Mouse (Mus musculus): ENCODE results near the gene Gm45021.
"Not testable (repeated sequence)": the region's sequence is repeated elsewhere in the genome, so short reads cannot be mapped to it uniquely, and the experiment has no call there.

The Gm45021 gene

DNA sequence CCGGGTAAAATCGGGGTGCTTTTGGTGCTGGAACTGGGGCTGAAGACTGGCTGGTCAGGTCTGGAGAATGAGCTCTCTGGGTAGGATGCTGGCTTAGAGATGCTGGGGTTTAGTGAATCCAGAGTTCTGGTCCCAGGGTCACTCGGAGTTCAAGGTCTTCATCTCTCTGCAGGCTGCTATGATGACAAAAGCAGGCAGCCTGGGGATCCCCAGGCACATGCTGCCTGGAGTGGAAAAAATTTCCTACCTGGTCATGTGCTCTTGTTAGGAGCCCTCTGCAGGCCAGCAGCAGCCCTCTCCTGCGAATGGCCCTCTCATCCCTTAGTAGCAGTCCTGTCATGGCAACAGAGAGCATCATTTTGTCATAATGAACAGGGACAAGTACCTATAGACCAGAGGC, 24.1 kb downstream of the Gm45021 start:
- no peak for DNase-seq (ENCODE audit: low spot score)

DNA sequence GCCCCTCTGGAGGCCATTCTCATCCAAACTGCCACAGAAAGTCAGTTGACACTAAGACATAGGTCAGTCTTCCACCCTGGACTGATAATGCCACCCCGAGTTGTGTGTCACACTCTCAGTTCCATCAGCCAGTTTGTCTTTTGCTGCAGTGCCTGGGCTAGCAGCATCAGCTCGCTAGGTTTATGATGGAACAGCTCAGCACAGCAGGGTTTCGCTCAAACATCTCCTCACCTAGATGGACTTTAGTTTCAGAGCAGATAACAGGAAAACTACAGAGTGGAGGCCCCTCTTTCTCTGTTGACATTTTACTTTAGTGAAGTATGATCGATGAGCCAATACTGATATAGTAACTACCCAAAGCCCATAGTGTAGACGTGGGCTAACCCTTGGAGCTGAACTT, 25.3 kb downstream of the Gm45021 start:
- DNase-seq (ENCODE audit: low spot score), result no peak

DNA sequence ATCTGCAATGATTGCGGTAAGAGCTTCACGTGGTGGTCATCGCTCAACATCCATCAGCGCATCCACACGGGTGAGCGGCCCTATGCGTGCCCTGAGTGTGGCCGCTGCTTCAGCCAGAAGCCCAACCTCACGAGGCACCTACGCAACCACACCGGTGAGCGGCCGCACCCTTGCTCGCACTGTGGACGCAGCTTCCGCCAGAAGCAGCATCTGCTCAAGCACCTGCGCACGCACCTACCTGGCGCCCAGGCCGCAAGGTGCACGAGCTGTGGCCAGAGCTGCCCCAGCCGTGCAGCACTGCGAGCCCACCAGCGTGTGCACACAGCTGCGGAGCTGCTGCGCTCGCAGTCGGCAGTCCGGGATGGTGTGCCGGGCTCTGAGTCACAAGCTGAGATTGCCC, 30.6 kb downstream of the Gm45021 start:
- no peak for DNase-seq (ENCODE audit: low spot score)

DNA sequence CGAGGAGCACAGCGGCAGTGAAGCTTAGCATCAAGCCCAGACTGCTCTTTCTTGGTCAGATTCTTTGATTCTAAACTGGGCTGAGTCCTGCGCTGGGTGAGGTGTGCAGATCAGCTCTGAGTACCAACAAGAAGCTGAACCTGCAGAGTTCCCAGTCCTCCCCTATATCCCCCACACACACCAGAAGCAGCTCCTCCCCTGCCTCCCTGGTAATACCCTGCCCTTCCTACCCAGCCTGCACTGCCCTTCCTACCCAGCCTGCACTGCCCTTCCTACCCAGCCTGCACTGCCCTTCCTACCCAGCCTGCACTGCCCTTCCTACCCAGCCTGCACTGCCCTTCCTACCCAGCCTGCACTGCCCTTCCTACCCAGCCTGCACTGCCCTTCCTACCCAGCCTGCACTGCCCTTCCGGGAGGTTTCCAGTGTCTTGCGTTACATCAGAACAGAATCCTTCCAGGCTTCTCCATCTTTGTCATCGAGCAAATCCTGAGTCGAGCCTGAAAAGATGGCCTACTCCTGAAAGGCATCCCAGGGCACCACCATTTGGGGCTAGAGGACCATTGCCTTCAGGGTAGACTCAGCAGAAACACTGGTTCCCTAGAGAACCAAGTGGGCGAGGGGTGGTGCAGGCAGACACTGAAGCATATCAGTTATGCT, 32.9 kb downstream of the Gm45021 start:
- DNase-seq (ENCODE audit: low spot score), result not testable (repeated sequence)

DNA sequence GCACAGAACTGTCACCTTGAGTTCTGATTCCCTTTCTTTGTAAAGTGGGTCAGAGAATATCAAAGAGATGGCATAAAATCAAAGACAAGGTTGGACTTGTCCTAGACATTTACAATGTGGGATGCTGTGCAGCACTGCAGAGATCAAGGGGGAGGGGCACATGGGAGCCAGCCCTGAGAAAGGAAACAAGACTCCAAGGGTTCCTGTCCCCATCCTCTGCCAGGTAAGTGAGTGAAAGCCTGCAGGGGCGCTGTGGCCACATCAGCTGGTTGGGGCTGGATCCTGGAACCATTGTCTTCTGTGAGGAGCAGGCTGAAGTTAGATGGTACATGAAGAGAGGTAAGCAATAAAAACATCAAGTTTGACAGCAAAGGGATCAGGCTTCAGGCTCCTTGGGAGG, 34.0 kb downstream of the Gm45021 start:
- no peak for DNase-seq (ENCODE audit: low spot score)

DNA sequence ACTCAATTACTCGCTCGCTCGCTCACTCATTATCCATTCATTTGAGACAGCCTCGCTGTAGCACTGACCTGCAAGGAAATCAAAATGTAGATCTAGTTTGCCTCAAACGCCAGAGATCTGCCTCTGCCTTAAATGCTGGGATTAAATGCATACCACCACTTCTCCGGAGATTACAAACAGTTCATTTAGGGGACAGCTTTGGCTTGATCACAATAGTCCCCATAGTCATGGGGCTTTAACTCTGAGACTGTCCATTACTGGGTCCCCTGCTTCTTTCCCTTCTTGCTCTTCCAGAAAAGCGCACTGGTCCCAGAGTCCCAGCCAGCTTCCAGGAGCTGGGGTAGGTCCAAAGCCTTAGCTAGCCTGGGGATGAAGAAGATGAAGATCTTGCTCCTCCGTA, 37.1 kb downstream of the Gm45021 start, which contains the start of gene AI854703:
Gene AI854703, plus strand, starts transcription at position 301 of the 400 bp plus-strand sequence.
- no peak for DNase-seq (ENCODE audit: low spot score)

DNA sequence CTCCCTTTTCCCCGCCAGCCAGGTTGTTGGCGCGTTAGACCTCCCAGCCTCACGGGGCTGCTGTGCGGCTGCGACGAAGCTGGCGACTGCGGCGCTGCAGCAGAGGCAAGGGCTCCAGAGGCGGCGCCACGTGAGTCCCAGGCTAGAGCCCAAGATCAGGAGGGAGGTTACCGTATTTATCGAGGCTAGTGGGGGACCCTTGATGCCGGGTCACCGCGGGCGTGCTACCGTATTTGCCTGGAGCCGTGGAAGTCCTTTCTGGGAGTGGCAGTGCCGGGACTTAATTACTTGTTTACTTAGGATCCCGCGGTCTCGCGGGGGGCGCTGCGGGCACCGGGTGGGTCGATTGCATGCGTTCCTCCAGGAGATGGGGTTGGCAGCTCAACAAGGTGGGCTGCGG, 37.6 kb downstream of the Gm45021 start:
- DNase-seq (ENCODE audit: low spot score), result no peak

DNA sequence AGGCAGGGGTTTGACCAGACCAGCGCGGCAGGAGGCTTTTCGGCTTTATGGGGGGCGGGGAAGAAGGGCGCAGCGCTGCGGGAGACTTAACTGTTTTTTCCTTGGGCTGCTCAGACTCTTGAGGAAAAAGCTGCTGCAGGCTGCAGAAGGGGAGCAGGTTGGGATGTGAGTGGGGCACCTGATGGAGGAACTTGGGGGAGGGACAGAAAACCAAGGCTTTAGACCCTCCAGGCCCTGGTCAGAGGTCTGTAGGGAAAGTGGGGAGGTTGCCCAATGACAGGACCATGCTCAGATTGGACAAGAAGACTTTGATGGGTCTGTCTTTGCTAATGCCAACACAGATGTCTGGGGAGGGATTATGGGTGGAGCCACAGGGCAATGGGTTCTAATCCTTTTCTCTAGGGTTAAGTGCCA, 38.1 kb downstream of the Gm45021 start:
- DNase-seq (ENCODE audit: low spot score), result no peak

DNA sequence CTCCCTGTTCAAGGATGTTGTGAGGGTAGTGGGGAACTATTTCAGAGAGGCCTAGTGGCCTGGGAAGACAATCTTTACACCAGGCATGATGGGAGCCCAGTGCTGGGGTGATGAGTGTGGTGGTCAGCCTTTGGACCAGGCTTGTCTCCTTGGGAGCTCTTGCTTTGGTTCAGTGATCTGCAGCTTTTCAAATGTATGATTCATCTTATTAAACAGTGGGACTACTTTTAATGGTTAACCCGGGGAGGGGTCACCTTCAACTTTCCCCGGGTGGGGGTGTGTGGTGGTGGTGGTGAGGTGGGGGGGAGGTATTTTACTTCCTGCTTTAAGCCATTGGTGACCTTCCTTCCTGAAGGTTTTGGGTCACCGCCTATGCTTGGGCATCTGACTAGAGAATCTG, 39.0 kb downstream of the Gm45021 start:
- no peak for DNase-seq (ENCODE audit: low spot score)

DNA sequence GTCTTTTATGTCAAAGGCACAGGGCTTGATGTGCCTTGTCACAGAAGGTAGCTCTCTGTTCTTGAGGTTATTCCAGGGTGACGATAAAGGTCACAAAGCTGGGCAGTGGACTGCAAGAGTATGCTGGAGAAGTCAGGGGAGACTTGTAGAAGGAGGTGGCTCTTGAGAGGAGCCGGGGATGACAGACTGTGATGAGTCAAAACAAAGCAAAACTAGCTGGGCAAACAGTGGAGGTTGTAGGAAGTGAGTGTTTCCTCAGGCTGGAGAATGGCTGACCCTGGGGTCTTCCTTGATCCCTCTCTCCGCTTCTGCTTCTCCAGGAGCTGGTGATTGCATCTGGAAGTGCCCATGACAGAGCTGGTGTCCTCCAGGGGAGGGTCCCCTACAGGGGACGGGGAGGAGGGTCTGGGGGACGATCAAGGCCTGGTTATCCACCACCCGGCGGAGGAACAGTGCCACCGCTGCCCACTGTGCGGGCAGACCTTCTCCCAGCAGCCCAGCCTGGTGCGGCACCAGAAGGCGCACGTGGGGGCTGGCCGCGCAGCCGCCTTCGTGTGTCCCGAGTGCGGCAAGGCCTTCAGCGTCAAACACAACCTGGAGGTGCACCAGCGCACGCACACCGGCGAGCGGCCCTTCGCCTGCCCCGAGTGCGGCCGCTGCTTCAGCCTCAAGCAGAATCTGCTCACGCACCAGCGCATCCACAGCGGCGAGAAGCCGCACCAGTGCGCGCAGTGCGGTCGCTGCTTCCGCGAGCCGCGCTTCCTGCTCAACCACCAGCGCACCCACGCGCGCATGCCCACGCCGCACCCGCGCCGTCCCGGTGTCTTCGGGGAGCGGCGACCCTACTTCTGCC, 39.6 kb downstream of the Gm45021 start:
- DNase-seq (ENCODE audit: low spot score), result no peak

DNA sequence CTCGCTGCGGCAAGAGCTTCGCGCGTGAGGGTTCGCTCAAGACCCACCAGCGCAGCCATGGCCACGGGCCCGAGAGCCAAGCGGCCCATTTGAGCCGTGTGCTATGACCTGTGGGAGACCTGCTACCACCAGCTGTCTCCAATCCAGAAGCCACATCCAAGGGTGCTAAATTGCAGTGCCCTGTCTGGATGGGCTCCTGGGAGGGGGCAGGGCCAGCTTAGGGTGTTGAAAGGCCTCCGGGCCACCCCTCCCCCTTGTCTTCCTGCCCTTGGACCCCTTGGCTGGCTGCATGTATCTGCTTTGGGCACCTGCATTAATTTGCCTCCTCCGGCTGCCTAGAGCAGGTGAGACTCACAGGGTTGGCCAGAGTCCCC, 40.2 kb downstream of the Gm45021 start:
- no peak for DNase-seq (ENCODE audit: low spot score)

DNA sequence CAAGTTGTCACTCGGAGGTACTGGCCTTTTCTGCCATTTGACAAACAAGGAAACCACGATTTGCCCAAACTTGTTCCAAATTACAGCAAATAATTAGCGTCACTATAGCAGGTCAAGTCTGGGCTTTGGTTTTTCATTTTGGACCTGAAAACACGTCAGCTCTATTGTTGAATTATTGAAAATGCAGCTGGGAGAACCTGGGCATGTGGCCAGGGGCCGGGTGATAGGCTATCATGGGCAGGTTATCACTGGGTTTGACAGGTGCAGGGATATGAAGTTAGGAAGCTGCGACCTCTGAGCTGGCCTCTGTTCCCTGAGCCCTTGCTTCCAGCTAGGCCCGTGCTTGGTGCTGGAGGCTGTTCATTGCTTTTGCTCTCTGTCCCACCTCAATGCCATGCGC, 41.4 kb downstream of the Gm45021 start:
- DNase-seq (ENCODE audit: low spot score), result no peak

DNA sequence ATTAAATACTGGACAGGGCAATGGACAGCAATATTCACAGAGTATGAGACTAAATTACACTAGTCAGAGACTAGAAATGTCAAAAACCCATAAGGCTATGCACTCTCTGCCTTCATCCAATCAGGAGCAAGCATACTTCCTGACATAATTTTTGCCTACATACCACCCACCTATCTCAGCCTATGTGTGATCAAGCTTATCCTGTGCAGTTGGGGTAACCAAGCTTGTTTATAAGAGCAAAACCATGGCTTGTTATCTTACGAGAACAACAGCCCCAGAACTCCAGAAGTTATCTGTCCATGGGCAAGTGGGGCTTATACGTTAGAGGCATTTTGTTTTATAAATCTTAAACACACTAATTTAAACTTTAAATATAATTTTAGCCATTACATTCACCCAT, 45.7 kb downstream of the Gm45021 start:
- DNase-seq (ENCODE audit: low spot score), result no peak

DNA sequence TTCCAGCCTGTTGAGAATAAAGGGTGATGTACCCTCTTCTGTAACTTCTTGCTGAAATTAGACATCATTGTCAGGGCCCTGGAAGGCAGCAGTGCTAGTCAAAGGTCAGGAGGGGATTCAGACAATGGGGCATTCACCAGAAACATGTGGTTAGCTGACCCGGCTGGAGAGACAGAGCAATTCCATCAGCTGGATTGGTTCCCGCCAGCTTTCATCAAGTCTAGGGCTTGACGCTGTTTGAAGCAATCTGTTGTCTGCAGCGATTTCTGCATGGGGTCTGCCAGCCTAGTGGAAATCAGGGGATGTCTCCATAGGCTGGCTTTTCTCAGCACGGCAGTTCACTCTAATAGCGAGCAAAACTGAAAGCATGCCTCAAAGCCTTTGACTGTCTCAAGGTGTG, 47.1 kb downstream of the Gm45021 start:
- no peak for DNase-seq (ENCODE audit: low spot score)

DNA sequence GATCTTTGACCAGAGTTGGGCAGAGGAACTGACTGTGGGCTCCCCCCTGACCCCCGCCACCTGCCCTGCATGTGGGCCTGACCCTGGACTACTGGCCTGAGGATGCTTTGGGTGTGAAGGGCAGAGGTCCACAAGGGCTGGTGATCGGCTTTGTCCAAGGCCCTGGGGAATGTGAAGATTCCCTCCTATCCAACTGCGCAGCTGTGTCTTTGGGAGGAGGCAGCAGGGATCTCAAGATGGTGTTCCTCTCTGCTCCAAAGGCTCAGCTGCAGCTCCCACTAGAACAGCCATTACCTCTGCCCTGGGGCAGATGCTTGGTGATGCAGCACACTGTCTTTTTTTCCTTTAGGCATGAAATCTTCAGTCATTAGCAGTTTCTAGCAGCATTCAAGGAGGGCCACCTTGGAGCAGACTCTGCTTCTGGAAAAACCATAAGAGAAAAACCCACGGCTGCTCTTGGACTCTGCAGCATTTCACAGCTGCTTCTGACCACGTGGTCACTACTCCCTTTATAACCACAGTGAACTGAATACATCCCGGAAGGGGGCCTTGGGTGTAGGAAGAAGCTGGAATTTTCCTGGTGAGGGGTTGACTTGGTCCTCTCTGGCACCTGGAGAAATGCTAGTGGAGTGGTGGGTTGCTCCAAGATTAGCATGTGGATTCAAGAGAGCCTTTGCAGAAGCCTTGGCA, 48.5 kb downstream of the Gm45021 start:
- no peak for DNase-seq (ENCODE audit: low spot score)

DNA sequence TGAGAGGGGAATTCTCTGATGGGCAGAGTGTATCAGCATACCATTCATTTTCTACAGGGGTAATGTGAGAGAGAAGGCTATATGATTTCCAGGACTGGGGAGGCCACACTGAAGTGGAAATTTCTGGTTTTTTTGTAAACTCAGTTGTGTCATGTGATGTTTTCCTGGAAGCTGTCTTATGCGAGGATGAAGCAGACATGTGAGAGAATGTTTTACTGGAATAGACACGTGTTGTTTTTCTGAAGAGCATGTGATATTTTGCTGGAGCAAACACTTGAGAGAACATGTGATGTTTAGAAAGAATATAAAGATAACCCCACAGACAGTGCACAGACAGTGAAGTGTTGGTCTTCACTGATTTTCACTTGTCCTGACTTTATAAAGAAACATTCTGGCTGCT, 49.1 kb downstream of the Gm45021 start:
- DNase-seq (ENCODE audit: low spot score), result no peak

DNA sequence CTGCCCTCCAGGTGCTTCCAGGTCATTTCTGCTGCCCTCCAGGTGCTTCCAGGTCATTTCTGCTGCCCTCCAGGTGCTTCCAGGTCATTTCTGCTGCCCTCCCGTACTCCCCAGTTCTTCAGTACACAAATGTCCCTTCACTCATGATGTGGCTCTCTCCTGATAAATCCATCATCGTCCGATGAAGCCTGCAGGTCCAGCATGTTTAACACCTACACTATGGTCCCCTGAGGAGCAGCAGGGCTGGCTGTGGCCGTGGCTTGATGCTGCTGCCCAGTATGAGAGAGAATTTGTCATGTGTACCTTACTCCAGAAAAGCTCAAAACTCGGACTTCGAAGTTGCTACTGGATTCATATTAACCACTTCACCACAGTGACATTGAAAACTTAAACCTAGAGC, 52.0 kb downstream of the Gm45021 start:
- DNase-seq (ENCODE audit: low spot score), result no peak

DNA sequence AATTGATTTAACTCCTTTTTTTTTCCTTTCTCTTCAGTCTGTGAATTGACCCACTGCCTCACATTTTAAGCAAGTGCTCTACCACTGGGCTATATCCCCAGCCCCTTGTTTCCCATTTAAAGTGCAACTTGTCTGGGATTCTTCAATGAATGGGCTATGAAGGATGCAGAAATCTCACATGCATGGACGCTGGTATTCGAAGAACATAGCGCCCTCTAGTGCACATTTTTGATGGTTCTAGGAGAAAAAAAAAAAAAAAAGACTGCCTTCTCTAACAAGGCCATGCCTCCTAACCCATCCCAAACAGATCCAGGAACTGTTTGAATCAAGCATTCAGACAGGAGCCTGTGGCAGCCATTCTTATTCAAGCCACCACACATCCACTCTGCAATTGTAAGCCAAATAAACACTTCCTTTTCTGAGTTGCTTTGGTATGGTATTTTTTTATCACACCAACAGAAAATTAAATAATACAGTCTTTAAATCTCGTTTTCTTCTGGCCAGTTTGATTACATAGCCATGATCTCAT, 53.4 kb downstream of the Gm45021 start:
- DNase-seq (ENCODE audit: low spot score), result no peak

DNA sequence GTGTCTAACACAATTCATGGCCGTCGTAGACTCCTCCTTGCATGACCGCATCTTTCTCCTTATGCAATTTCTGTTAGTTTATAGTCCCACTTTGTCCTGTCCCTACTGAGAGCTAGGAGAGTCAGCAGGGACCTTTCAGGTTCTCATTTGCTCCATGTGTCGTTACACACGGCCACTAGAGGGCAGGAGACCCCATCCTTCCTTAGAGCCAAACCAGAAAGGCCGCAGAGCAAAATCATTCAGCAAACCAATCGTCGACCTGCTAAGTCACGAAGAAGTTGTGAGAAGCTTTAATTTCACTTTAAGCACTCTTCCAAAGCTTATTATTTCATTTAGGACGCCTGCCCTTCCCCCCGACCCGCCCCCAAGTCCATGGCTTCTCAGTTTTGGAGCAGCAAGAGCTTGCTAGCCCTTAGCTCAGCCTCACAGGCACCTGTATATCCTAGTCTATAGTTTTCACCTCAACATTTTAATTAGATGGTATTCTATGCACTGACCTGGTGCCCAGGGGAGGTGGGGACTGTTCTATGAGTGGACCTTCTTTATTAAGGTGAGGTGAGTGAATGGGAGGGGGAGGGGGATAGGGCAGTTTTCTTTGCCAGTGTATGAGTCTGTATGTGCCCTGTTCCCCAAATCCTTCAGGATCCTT, 56.4 kb downstream of the Gm45021 start:
- no peak for DNase-seq (ENCODE audit: low spot score)

DNA sequence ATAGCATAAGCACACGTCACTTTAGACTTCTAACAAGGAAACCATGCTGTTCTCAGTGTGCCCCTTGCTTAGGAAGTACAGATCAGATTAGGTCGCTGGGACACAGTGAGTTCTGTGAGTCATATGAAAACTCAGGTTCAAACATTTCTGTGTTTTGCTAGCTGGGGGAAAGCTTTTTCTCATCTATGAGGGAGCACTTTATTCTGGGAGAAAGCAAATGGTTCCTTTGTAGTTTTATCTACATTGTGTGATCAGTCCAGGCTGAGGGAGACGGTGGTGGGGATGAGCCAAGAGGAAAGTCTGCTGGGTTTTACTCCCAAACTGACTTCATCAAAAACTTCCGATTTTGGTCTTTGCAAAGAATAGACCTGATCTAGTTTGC, 56.9 kb downstream of the Gm45021 start:
- no peak for DNase-seq (ENCODE audit: low spot score)

DNA sequence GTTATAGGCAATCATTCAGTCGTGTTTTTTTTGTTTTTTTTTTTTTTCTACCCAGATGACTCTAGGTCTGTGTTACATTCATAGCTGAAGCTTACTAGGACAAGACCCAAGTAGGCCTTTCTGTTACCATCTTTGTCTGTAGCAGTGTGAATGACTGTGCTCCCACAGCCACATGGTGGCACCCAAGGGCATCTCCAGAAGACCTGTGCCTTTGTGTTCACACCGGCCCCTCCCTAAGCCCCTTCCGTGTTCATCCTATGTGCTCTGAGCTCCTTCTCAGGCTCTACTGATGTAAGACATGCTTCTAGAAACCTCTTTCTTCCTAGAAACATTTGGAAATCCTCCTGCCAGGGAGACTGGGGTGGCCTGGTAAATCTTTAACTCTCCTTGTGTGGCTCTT, 57.6 kb downstream of the Gm45021 start, which contains the start of gene Gimap8:
Gene Gimap8, plus strand, starts transcription at position 240 of the 400 bp plus-strand sequence.
- DNase-seq (ENCODE audit: low spot score), result no peak

DNA sequence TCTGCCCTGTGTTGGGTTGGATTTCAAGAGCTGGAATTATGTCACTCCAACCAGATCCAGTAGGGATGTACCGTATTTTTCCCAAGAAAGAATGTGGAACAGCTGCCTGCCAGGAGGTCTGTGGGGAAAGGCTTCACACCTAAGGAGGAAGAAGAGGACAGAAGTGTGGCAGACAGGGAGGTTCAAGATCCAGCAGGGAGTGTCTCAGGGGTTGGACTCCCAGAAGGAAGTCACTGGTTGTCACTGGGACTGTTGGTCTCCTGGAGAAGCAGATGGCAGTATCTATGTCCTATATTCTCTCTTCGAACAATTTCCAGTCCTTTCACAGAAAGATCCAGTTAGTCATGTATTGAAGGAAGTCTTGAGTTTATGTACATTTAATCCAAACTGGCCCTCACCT, 58.2 kb downstream of the Gm45021 start:
- DNase-seq (ENCODE audit: low spot score), result no peak
